Mouse (Mus musculus): ENCODE measurements at regions not wholly inside any gene's neighbourhood (a gene's known extent, or its start where the extent isn't known, plus 50 kb on each side); places are given as distances from the start of the nearest gene placed in this dataset.

- TF ChIP-seq POLR2A (IDR thresholded peaks at IDR 0.05; ENCODE audit: borderline replicate concordance, extremely low read depth, insufficient read depth, insufficient read length, poor library complexity, severe bottlenecking): no peak
- TF ChIP-seq CTCF (IDR thresholded peaks at IDR 0.05; ENCODE audit: borderline replicate concordance, extremely low read depth, insufficient read depth, insufficient read length): no peak
These were observed 137.5 kb downstream of the Dicer1 start for GRCm38 (mm10) chr12:104614240-104614639.

All from brain, embryonic 14.5 days (tissue).